Mouse (Mus musculus) brown adipose tissue, adult 24 weeks (tissue): ENCODE measurements around the gene Plgrkt. TPM values are rescaled to one million over a fixed set of nuclear protein-coding genes. Genes with fewer than 3 reads are reported as not detected.

Source experiments
- H3K27ac ChIP-seq: fragments of 200-500 bp; replicated peaks from 2 replicates; pipeline ENCODE4 v1.5.1; 2012; ENCODE audit warnings: low read depth, mild to moderate bottlenecking, low read length
- H3K4me1 ChIP-seq: fragments of 200-500 bp; 2 replicates; pipeline ENCODE4 v1.6.1; 2012; ENCODE audit warnings: low read length, mixed read lengths; ENCODE audit not compliant: control insufficient read depth, insufficient read depth, insufficient read length
- H3K4me3 ChIP-seq: fragments of 200-500 bp; 2 replicates; pipeline ENCODE4 v1.5.1; 2012; ENCODE audit warnings: low read depth, mild to moderate bottlenecking, low read length, moderate library complexity; ENCODE audit not compliant: insufficient read depth
- polyA plus RNA-seq: library from polyadenylated mRNA; stranded (reverse); fragments of >200 nt; gene quantifications from 2 replicates; pipeline ENCODE4 v1.2.4, GENCODE M21; 2012; ENCODE audit not compliant: missing spikeins, insufficient read depth, insufficient read length

Gene Plgrkt
- polyA plus RNA-seq, 1 experiment = 119 TPM

DNA sequence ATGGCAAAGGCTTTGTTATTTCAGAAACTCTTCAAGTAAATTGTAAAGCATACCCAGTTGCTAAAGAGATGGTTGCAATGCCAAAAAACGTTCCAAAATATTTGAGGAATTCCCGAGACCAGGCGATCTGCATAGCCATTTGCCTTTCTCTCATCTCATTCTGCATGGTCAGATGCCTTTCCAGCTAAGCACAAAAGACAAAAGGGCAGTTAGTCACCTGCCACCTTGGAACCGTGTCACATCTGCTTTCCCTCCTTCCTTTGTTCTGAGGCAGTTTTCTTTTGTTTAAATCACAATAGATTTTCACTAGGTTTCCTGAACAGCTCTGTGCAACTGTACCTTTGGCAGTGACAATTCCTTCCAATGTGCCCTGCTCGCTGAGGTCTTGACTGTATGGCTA lies 16.2 kb downstream of the Plgrkt start:
- H3K4me3 ChIP-seq = no peak overlapping the region
- H3K27ac ChIP-seq = no peak overlapping the region
- no peaks in the 10 kb centered on the region for H3K4me1 ChIP-seq

DNA sequence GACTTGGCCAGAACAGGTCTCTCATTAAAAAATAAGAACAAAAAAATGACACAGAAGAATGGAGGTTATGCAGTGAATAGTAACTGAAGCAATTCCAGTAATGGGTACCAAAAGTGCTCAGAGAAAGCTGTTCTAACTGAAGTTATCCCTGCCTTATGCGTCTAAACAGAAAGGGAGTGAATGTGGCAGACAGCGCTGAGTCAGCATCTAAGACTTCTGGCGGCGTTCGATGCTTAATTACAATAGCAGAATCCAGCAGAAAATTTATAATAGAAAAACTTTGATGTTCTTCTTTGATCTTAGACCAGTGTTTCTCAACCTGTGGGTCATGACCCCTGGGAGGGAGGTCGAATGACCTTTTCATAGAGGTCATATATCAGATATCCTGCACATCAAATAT lies 21.6 kb downstream of the Plgrkt start:
- no peak overlapping the region for H3K4me3 ChIP-seq
- H3K27ac ChIP-seq = no peak overlapping the region
- H3K4me1 ChIP-seq = no peaks in the 10 kb centered on the region

DNA sequence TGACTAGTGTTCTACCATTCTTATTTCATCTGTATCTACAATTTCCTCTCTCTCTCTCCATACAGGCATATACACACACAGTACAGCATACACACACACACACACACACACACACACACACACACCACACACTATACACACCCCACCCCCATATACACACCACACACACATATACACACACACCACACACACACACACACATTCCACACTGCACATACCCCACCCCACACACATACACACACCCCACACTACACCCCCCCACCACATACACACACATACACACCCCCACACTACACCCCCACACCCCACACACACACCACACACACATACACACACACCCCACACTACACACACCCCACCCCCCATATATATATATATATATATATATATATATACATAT lies 22.3 kb downstream of the Plgrkt start:
- Histone ChIP-seq H3K4me3 (no peak overlapping the region), H3K27ac (no peak overlapping the region), H3K4me1 (no peaks in the 10 kb centered on the region)

DNA sequence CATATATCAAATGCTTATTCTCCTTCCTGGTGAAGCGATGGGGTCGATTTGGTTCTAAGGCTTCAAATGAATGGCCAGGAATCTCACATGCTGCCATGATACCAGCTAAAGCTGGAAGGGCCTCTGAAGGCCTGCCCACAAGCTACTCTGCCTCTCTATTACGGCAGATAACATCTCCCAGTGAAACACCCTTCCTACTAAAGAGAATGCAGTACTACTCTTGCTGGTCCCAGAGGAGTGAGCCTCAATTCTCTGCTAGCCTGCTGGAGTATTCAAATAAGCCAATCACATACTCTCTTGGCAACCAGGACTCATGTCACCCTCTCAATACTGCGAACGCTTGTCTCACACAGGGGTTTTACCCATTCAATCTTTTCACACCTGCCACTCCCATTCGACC lies 24.9 kb downstream of the Plgrkt start:
- H3K4me3 ChIP-seq = no peak overlapping the region
- no peaks in the 10 kb centered on the region for H3K4me1 ChIP-seq

DNA sequence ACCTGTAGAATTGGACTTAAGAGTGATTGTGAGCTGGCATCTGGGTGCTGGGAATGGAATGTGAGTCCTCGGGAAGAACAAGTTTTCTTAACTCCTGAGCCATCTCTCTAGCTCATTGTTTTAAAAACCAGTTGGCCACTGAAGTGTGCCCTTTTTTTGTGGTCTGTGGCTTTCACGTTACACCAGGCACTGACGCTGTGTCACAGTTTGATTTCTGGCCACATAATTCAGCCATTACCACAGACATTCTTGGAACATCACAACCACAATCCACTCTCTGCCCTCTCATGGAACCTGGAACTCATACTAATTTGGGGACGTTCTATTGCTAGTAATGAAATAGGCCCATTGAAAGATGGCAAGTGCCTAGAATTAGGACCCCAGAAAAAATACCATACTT lies 26.2 kb downstream of the Plgrkt start:
- no peaks in the 10 kb centered on the region for H3K4me1 ChIP-seq
- no peak overlapping the region for H3K27ac ChIP-seq
- H3K4me3 ChIP-seq = no peak overlapping the region

More for the DNA sequence above, 24.9 kb downstream of the Plgrkt start:
- H3K27ac ChIP-seq = no peak overlapping the region

DNA sequence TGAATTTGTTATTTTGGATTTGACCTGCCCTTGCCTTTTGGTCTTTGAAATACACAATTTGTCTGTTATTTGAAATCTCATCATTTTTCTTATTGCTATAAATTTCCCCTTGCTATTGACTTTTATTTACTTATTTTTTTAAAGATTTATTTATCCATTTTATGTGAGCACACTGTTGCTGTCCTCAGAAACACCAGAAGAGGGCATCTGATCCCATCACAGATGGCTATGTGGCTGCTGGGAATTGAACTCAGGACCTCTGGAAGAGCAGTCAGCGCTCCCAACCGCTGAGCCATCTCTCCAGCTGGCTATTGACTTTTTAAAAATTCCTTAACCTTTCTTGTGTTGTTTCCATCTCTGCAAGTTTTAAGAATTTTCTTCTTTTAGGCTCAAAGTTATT lies 30.6 kb downstream of the Plgrkt start:
- Histone ChIP-seq H3K27ac (no peak overlapping the region), H3K4me3 (no peak overlapping the region), H3K4me1 (no peaks in the 10 kb centered on the region)

DNA sequence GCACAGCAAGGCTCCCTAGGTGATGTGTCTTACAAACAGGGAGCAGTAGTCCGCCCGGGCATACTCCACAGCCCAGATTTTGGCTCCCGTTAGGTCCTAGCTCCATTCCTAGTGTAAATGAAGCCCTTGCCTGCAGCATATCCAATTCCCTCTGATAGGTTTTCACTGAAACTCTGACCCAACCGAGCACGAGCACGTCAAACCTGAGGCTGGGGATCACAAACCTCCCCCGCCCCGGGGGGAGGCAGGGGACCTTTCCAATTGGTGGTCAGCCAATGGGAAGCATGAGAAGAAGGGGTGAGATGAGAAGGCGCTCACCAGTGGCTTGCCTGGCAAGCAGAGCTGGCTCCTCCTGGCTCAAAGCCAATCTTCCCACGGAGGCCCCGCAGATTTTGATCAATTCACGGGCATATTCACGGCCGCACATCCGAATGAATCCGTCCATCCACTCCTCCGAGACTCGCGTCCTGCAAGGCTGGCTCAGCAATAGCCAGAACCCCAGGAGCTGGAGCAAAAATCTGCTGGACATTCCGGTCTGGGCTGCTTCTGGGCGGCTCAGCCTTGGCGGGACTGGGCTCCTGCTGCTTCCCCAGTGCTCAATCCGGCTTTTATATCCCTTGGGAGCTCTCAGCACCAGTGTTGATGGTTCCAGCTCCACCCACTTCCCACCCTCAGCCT lies 33.0 kb downstream of the Plgrkt start, which contains the start of gene Rln1:
Rln1 (minus strand) TSS at position 603 of the 678 bp plus-strand sequence.
- H3K27ac ChIP-seq = no peak within 1 kb of the TSS
- peak within 1 kb of the TSS; percentile 56 for H3K4me3 ChIP-seq
- no peaks in the 10 kb centered on the region for H3K4me1 ChIP-seq

DNA sequence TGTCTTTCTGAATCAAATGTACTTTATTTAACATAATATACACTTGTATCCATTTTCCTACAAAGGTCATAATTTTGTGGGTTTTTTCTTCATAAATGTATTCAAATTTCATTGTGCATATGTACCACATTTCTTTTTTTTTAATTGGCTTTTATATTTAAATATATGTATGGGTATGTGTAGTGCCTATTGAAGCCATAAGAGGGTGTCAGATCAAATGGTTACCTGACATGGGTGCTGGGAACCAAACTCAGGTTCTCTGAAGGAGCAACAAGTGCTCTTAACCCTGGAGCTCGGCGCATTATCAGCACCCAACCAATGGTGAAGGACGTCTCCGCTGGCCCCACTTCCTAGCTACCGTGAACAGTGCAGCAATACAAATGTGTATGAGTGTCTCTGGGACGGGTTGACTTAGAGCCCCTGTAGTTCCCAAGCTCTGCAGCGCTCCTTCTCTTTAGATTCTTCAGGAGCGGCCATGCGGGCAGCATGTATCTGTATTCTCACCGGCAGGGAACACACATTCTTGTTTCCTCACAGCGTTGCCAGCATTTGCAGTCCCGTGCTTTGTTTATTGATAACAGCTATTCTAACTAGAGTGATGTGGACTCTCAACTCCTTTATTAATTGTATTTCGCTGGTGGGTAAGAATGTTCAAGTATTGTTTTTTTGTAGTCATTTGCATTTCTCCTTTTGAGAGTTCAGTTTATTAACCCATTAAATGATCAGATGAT lies 40.2 kb downstream of the Plgrkt start:
- Histone ChIP-seq H3K4me3 (no peak overlapping the region), H3K4me1 (no peaks in the 10 kb centered on the region), H3K27ac (no peak overlapping the region)

DNA sequence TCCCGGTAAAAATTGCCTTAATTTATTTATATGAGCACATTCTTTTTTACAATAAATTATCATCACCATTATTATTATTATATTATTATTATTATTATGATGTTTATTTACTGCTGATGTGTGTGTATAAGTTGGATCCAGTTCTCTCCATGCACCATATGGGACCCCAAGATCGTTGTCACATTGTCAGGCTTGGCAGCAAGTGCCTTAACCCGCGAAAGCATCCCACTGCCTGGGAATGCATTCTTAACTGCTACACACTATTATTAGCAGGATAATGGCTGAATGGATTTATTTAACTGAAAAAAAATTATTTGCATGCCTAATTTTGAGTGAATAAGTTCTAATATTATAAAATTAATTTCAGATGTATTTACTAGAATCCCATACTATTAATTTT lies 40.8 kb downstream of the Plgrkt start:
- H3K4me3 ChIP-seq = no peak overlapping the region
- H3K4me1 ChIP-seq = no peaks in the 10 kb centered on the region
- H3K27ac ChIP-seq = no peak overlapping the region

DNA sequence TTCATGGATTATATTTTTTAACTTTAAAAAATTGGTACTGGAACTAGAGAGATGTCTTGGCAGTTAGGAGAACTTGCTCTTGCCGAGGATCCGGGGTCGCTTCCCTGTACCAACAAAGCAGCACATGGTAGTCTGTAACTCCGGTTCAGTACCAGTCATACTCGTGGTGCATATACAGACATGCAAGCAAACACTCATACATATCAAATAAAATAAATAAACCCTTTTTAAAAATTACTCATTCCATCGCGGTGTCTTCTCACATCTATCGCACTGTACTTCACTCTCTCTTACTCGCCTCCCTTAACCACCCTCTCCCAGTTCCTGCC lies 41.4 kb downstream of the Plgrkt start:
- H3K27ac ChIP-seq = no peak overlapping the region
- H3K4me3 ChIP-seq = no peak overlapping the region; the same call in 1 of the 2 replicates
- no peaks in the 10 kb centered on the region for H3K4me1 ChIP-seq

DNA sequence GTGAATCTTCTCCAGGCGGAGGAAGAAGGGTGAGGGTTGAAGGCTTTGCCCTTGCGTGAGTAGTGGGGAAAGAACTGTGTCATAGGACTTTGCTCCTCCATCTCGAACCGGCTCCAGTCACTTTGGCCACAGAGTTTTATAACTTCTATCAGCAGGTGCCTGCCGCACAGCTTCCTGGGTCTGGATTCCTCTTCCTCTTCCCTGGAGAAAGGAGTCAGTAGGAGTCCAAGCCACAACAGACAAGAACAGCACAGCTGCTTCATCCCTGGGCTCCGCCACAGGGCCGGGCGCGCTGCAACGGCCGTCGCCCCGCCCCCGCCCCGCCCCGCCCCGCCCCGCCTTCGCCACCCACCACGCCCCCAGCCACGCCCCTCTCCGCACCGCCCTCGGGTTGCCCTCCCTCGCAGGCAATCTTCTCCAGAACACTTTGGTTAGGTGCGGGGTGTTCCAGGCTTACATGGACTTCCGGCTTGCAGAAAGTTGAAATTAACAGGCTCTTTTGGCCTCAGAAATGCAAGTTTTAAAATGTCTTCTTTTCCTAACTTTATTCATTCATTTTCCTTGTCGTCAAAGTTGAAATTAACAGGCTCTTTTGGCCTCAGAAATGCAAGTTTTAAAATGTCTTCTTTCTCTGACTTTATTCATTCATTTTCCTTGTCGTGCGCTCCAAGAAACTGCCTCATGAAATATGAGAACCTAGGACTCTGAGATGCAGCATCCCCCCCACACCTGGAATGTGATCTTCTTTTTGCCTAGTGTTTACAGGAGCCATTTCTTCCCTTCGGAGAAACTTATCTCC lies 41.9 kb downstream of the Plgrkt start, which contains the start of gene Insl6:
Insl6 (minus strand) TSS at position 304 of the 799 bp plus-strand sequence.
- peak within 1 kb of the TSS; percentile 58 for H3K4me3 ChIP-seq
- H3K27ac ChIP-seq = no peak within 1 kb of the TSS
- H3K4me1 ChIP-seq = no peaks in the 10 kb centered on the region

DNA sequence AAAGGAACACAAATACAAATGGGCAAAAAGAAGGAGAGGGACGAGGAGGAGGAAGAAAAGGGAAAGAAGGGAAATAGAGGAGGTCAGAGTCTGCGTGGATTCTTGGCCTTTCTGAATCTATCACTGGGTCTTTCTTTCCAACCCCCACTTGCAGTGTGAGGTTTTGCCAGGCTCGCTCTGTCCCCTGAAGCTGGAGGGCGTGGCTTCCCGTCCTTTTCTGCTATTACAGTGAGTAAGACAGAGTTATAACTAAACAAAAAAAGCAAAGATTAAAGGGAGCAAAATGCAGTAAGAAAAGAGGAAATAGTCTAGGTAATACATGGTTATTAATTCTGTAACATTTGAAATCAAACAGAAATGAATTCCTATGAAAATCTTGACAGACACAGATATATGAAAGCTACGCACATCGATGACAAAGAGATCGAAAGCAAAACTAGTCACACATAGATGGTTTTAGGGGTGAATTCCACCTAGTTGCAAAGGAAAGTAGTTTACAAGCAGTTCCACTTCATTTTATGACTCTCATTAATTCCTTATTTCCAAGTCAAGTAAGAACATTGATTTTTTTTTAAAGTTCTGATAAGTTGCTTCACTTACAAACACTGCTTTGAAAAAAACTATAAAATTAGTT lies 43.7 kb downstream of the Plgrkt start:
- H3K4me1 ChIP-seq = no peaks in the 10 kb centered on the region
- H3K27ac ChIP-seq = no peak overlapping the region
- 0 out of 2 replicates have a peak overlapping the region, but pooled peaks have one; percentile 20 for H3K4me3 ChIP-seq

DNA sequence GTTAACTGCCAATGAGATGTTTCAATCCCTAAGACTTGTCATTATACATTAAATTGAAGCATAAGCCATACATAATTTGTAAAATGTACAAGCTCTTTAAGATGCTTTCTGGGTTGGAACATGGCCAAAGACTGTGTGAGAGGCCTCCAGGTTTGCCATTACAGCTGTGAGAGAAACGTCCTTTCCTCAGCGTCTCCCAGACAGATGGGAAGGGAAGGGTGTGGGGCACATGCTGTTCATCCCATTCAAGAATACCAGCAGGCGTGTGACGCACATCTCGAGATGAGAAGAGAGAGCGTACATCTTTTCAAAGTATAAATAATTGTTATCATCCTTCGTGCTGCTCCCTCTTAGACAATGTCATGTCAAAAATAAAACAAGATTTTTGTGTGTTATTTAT lies 54.5 kb downstream of the Plgrkt start:
- no peak overlapping the region for H3K27ac ChIP-seq
- no peak overlapping the region for H3K4me3 ChIP-seq
- H3K4me1 ChIP-seq = no peaks in the 10 kb centered on the region

DNA sequence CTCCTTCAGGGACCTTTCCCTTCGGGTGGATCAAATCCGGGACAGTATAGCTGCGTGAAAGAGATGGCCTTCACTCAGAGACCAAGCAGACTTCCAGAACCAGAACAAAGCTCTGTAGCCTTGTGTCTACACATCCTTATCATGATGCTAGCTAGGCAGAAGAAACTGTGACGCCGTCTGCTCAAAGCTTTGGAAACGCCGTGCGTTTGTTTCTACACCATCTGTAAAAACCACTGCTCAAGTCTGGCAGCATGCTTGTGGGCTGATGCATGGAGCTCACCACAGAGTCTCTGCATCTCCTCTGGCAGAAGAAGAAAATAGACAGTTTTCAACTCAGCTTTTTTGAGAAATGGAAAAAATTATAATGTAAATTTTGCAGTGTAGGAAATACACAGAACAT lies 55.4 kb downstream of the Plgrkt start:
- no peak overlapping the region for H3K4me3 ChIP-seq
- H3K27ac ChIP-seq = no peak overlapping the region
- no peaks in the 10 kb centered on the region for H3K4me1 ChIP-seq

DNA sequence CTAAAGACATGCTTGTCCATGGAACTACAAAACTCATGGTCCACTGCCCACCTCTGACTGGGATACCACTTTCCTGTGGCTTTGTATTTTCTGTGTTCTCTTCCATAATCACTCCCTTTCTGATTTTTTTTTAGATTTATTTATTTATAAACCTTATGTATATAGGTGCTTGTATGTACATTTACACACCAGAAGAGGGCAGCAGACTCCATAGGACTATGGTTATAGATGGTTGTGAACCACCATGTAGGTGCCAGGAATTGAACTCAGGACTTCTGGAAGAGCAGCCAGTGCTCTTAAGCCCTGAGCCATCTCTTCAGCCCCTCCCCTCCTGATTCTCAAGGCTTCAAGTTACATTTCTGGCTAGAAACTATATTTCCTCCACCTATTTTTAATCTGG lies 58.4 kb downstream of the Plgrkt start:
- no peak overlapping the region for H3K27ac ChIP-seq
- no peaks in the 10 kb centered on the region for H3K4me1 ChIP-seq
- no peak overlapping the region for H3K4me3 ChIP-seq
